Mouse (Mus musculus): Measurements from ENCODE around the gene Pex5l. TPM values are rescaled to one million over a fixed set of nuclear protein-coding genes. Genes with fewer than 3 reads are reported as not detected.

Gene Pex5l
- polyA plus RNA-seq, 1 experiment from 2014 or later = 1.0 TPM

GRCm38 (mm10) chr3:33075696-33076095 is 67.4 kb downstream of the Pex5l start:
- Histone ChIP-seq H3K9ac (ENCODE audit: low read length) (no peak overlapping the region), H3K4me1 (ENCODE audit: control insufficient read depth, insufficient read depth, low read length) (peaks cover 9% of the 10 kb centered on the region; the same call in 1 of the 2 replicates), H3K36me3 (ENCODE audit: control insufficient read depth, insufficient read depth, low read length) (no peaks in the 10 kb centered on the region), H3K4me3 (ENCODE audit: low read depth, low read length) (no peak overlapping the region), H3K9me3 (replicated peaks; ENCODE audit: control insufficient read depth, low read length) (no peaks in the 10 kb centered on the region), H3K4me2 (ENCODE audit: low read length) (no peak overlapping the region), H3K27ac (ENCODE audit: low read depth, low read length) (no peak overlapping the region), H3K27me3 (replicated peaks; ENCODE audit: control insufficient read depth, insufficient read depth, low read length) (no peaks in the 10 kb centered on the region)
- DNase-seq (ENCODE audit: low spot score) (no peak), ATAC-seq (no peak)
- WGBS = 81% methylated on average over 2 of the region's 2 CpGs

GRCm38 (mm10) chr3:33074266-33074981 is 68.6 kb downstream of the Pex5l start:
- no peak overlapping the region for H3K9ac ChIP-seq (ENCODE audit: low read length)
- H3K9me3 ChIP-seq (replicated peaks; ENCODE audit: control insufficient read depth, low read length) = no peaks in the 10 kb centered on the region
- ATAC-seq (peak; percentile 76), DNase-seq (ENCODE audit: low spot score) (peak; percentile 59)
- WGBS = 54% methylated on average over 10 of the region's 10 CpGs
- H3K4me1 ChIP-seq (ENCODE audit: control insufficient read depth, insufficient read depth, low read length) = peaks cover 9% of the 10 kb centered on the region; the same call in 1 of the 2 replicates
- no peaks in the 10 kb centered on the region for H3K36me3 ChIP-seq (ENCODE audit: control insufficient read depth, insufficient read depth, low read length)
- H3K27ac ChIP-seq (ENCODE audit: low read depth, low read length) = no peak overlapping the region
- H3K27me3 ChIP-seq (replicated peaks; ENCODE audit: control insufficient read depth, insufficient read depth, low read length) = no peaks in the 10 kb centered on the region
- no peak overlapping the region for H3K4me2 ChIP-seq (ENCODE audit: low read length)
- no peak overlapping the region for H3K4me3 ChIP-seq (ENCODE audit: low read depth, low read length)

GRCm38 (mm10) chr3:33073905-33074265 is 69.2 kb downstream of the Pex5l start:
- Histone ChIP-seq H3K27ac (ENCODE audit: low read depth, low read length) (no peak overlapping the region), H3K36me3 (ENCODE audit: control insufficient read depth, insufficient read depth, low read length) (no peaks in the 10 kb centered on the region), H3K9me3 (replicated peaks; ENCODE audit: control insufficient read depth, low read length) (no peaks in the 10 kb centered on the region), H3K9ac (ENCODE audit: low read length) (no peak overlapping the region), H3K27me3 (replicated peaks; ENCODE audit: control insufficient read depth, insufficient read depth, low read length) (no peaks in the 10 kb centered on the region), H3K4me2 (ENCODE audit: low read length) (no peak overlapping the region), H3K4me1 (ENCODE audit: control insufficient read depth, insufficient read depth, low read length) (peaks cover 9% of the 10 kb centered on the region; the same call in 1 of the 2 replicates), H3K4me3 (ENCODE audit: low read depth, low read length) (no peak overlapping the region)
- ATAC-seq = peak; percentile 47; the same call in 1 of the 2 replicates
- WGBS = 67% methylated on average over 1 of the region's 1 CpGs
- no peak for DNase-seq (ENCODE audit: low spot score)

- no peaks in the 10 kb centered on the region for H3K9me3 ChIP-seq (replicated peaks; ENCODE audit: control insufficient read depth, low read length)
- 65% methylated on average over 6 of the region's 6 CpGs for WGBS
- no peak overlapping the region for H3K4me2 ChIP-seq (ENCODE audit: low read length)
- DNase-seq (ENCODE audit: low spot score) (no peak), ATAC-seq (no peak)
- no peaks in the 10 kb centered on the region for H3K36me3 ChIP-seq (ENCODE audit: control insufficient read depth, insufficient read depth, low read length)
- no peak overlapping the region for H3K9ac ChIP-seq (ENCODE audit: low read length)
- H3K4me3 ChIP-seq (ENCODE audit: low read depth, low read length) = no peak overlapping the region
- H3K27me3 ChIP-seq (replicated peaks; ENCODE audit: control insufficient read depth, insufficient read depth, low read length) = no peaks in the 10 kb centered on the region
- H3K27ac ChIP-seq (ENCODE audit: low read depth, low read length) = no peak overlapping the region
- H3K4me1 ChIP-seq (ENCODE audit: control insufficient read depth, insufficient read depth, low read length) = peaks cover 9% of the 10 kb centered on the region; the same call in 1 of the 2 replicates
Observed at GRCm38 (mm10) chr3:33070771-33071170, 72.3 kb downstream of the Pex5l start.

GRCm38 (mm10) chr3:33068146-33068545 is 74.9 kb downstream of the Pex5l start:
- no peak overlapping the region for H3K27ac ChIP-seq (ENCODE audit: low read depth, low read length)
- H3K4me2 ChIP-seq (ENCODE audit: low read length) = no peak overlapping the region
- no peak for DNase-seq (ENCODE audit: low spot score)
- H3K36me3 ChIP-seq (ENCODE audit: control insufficient read depth, insufficient read depth, low read length) = no peaks in the 10 kb centered on the region
- WGBS = 73% methylated on average over 5 of the region's 5 CpGs
- H3K9ac ChIP-seq (ENCODE audit: low read length) = no peak overlapping the region
- peaks cover 11% of the 10 kb centered on the region for H3K4me1 ChIP-seq (ENCODE audit: control insufficient read depth, insufficient read depth, low read length)
- H3K27me3 ChIP-seq (replicated peaks; ENCODE audit: control insufficient read depth, insufficient read depth, low read length) = no peaks in the 10 kb centered on the region
- H3K9me3 ChIP-seq (replicated peaks; ENCODE audit: control insufficient read depth, low read length) = no peaks in the 10 kb centered on the region
- ATAC-seq = no peak
- no peak overlapping the region for H3K4me3 ChIP-seq (ENCODE audit: low read depth, low read length)

GRCm38 (mm10) chr3:33063590-33063989 is 79.5 kb downstream of the Pex5l start:
- H3K36me3 ChIP-seq (ENCODE audit: control insufficient read depth, insufficient read depth, low read length) = no peaks in the 10 kb centered on the region
- H3K9ac ChIP-seq (ENCODE audit: low read length) = no peak overlapping the region
- DNase-seq (ENCODE audit: low spot score) (peak; percentile 48), ATAC-seq (peak; percentile 64)
- H3K4me2 ChIP-seq (ENCODE audit: low read length) = peak overlapping the region; percentile 1; the same call in 1 of the 2 replicates
- H3K27ac ChIP-seq (ENCODE audit: low read depth, low read length) = 0 out of 2 replicates have a peak overlapping the region, but pooled peaks have one; percentile 30
- H3K4me1 ChIP-seq (ENCODE audit: control insufficient read depth, insufficient read depth, low read length) = peaks cover 17% of the 10 kb centered on the region
- H3K27me3 ChIP-seq (replicated peaks; ENCODE audit: control insufficient read depth, insufficient read depth, low read length) = no peaks in the 10 kb centered on the region
- 6% methylated on average over 6 of the region's 6 CpGs for WGBS
- no peaks in the 10 kb centered on the region for H3K9me3 ChIP-seq (replicated peaks; ENCODE audit: control insufficient read depth, low read length)
- no peak overlapping the region for H3K4me3 ChIP-seq (ENCODE audit: low read depth, low read length)

- DNase-seq (ENCODE audit: low spot score) (peak; percentile 29), ATAC-seq (no peak)
Observed at GRCm38 (mm10) chr3:33061428-33061827, 81.6 kb downstream of the Pex5l start.

GRCm38 (mm10) chr3:33061016-33061415 is 82.0 kb downstream of the Pex5l start:
- no peaks in the 10 kb centered on the region for H3K9me3 ChIP-seq (replicated peaks; ENCODE audit: control insufficient read depth, low read length)
- peaks cover 17% of the 10 kb centered on the region for H3K4me1 ChIP-seq (ENCODE audit: control insufficient read depth, insufficient read depth, low read length)
- ATAC-seq (no peak), DNase-seq (ENCODE audit: low spot score) (no peak)
- no peak overlapping the region for H3K27ac ChIP-seq (ENCODE audit: low read depth, low read length)
- no peaks in the 10 kb centered on the region for H3K27me3 ChIP-seq (replicated peaks; ENCODE audit: control insufficient read depth, insufficient read depth, low read length)
- WGBS = 61% methylated on average over 4 of the region's 4 CpGs
- no peak overlapping the region for H3K4me2 ChIP-seq (ENCODE audit: low read length)
- no peak overlapping the region for H3K9ac ChIP-seq (ENCODE audit: low read length)
- no peaks in the 10 kb centered on the region for H3K36me3 ChIP-seq (ENCODE audit: control insufficient read depth, insufficient read depth, low read length)
- H3K4me3 ChIP-seq (ENCODE audit: low read depth, low read length) = no peak overlapping the region

More at GRCm38 (mm10) chr3:33061428-33061827, 81.6 kb downstream of the Pex5l start:
- H3K9ac ChIP-seq (ENCODE audit: low read length) = no peak overlapping the region
- no peak overlapping the region for H3K27ac ChIP-seq (ENCODE audit: low read depth, low read length)
- H3K4me1 ChIP-seq (ENCODE audit: control insufficient read depth, insufficient read depth, low read length) = peaks cover 17% of the 10 kb centered on the region
- H3K9me3 ChIP-seq (replicated peaks; ENCODE audit: control insufficient read depth, low read length) = no peaks in the 10 kb centered on the region
- no peaks in the 10 kb centered on the region for H3K36me3 ChIP-seq (ENCODE audit: control insufficient read depth, insufficient read depth, low read length)
- no peak overlapping the region for H3K4me3 ChIP-seq (ENCODE audit: low read depth, low read length)
- no peak overlapping the region for H3K4me2 ChIP-seq (ENCODE audit: low read length)
- 17% methylated on average over 2 of the region's 2 CpGs for WGBS
- H3K27me3 ChIP-seq (replicated peaks; ENCODE audit: control insufficient read depth, insufficient read depth, low read length) = no peaks in the 10 kb centered on the region

- H3K4me2 ChIP-seq (ENCODE audit: low read length) = no peak overlapping the region
- H3K36me3 ChIP-seq (ENCODE audit: control insufficient read depth, insufficient read depth, low read length) = no peaks in the 10 kb centered on the region
- H3K27me3 ChIP-seq (replicated peaks; ENCODE audit: control insufficient read depth, insufficient read depth, low read length) = no peaks in the 10 kb centered on the region
- DNase-seq (ENCODE audit: low spot score) = peak; percentile 33
- no peak for ATAC-seq
- no peaks in the 10 kb centered on the region for H3K9me3 ChIP-seq (replicated peaks; ENCODE audit: control insufficient read depth, low read length)
- H3K27ac ChIP-seq (ENCODE audit: low read depth, low read length) = no peak overlapping the region
- no peak overlapping the region for H3K9ac ChIP-seq (ENCODE audit: low read length)
- H3K4me1 ChIP-seq (ENCODE audit: control insufficient read depth, insufficient read depth, low read length) = peaks cover 17% of the 10 kb centered on the region
- H3K4me3 ChIP-seq (ENCODE audit: low read depth, low read length) = no peak overlapping the region
- 31% methylated on average over 7 of the region's 7 CpGs for WGBS
Observed at GRCm38 (mm10) chr3:33060343-33060937, 82.6 kb downstream of the Pex5l start.

Data from forebrain, embryonic 14.5 days (tissue).